Mouse (Mus musculus): Measurements from ENCODE around the gene Tbx10.
"Not testable (repeated sequence)": the region's sequence is repeated elsewhere in the genome, so short reads cannot be mapped to it uniquely, and the experiment has no call there.

Tbx10 gene

DNA sequence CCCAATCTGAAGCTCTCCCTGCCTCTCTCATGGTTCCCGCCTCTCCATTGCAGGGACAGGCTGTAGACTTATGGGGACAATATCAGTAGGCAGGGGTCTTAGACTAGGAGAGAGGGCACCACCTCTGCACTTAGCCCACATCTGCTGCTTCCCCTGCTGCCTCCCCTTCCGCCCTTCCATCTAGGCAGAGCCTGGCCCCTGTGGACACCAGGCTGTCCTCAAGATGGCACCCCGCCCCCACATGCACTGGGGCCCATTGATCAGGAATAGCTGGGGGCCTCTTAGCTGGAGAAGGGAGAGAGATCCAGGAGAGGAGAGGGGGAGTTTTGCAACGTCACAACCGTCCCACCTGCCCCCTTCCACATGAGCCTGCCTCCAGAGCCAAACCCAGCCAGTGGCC, at the start of gene Tbx10:
Gene Tbx10, plus strand, starts transcription at position 337 of the 400 bp plus-strand sequence.
- no peak for DNase-seq (ENCODE audit: low read depth, low spot score)

DNA sequence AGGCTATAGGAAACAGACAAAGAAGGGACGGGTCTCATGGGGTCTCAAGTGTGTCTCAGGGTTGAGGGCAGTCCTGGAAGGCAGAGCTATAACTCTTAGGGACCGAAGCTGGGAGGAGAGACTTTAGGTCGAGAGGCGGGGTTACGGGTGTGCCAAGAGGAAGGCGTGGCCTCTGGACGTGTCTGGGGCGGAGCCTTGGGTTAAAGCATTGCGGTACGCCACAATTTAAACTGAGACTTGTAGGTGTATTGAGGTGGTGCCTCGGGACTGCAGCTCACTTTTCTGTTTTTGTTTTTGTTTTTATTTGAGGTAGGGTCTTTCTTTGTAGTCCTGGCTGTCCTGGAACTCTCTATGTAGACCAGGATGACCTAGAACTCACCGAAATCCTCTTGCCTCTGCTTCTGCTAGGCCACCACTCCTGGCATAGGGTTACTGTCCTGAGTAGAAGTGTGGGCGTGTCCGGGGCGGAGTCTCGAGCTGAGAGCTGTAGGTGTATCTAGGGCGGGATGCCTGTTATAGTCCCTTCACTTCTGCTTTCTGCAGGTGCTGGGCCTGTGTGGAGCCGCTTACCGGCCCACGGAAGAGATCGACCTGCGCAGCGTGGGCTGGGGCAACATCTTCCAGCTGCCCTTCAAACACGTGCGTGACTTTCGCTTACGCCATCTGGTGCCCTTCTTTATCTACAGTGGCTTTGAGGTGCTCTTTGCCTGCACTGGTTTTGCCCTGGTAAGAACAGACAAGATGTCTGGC, 49.4 kb upstream of the Tbx10 start:
- DNase-seq (ENCODE audit: low read depth, low spot score) = peak; percentile 94

GRCm38 (mm10) chr19:3945872-3946564, 46.5 kb upstream of the Tbx10 start:
- DNase-seq (ENCODE audit: low read depth, low spot score) = peak; percentile 35

GRCm38 (mm10) chr19:3946715-3947114, 45.8 kb upstream of the Tbx10 start:
- DNase-seq (ENCODE audit: low read depth, low spot score) = peak; percentile 66

- DNase-seq (ENCODE audit: low read depth, low spot score) = no peak
These were observed 44.7 kb upstream of the Tbx10 start for GRCm38 (mm10) chr19:3947813-3948212.

DNA sequence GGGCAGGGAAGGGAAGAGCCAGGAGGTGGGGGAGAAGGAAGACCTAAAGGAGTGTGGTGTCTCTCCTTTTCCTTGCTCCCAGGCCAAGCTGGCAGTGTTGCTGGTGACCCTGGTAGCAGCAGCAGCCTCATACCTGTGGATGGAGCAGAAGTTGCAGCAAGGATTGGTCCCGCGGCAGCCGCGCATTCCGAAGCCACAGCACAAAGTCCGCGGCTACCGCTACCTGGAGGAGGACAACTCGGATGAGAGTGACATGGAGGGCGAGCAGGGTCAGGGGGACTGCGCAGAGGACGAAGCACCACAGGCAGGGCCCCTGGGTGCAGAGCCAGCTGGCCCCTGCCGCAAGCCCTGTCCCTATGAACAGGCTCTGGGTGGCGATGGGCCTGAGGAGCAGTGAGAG, 44.0 kb upstream of the Tbx10 start:
- DNase-seq (ENCODE audit: low read depth, low spot score) = no peak

- DNase-seq (ENCODE audit: low read depth, low spot score) = no peak
These were observed 42.2 kb upstream of the Tbx10 start for GRCm38 (mm10) chr19:3950331-3950730.

- DNase-seq (ENCODE audit: low read depth, low spot score) = no peak
These were observed 41.1 kb upstream of the Tbx10 start for GRCm38 (mm10) chr19:3951461-3951860.

DNA sequence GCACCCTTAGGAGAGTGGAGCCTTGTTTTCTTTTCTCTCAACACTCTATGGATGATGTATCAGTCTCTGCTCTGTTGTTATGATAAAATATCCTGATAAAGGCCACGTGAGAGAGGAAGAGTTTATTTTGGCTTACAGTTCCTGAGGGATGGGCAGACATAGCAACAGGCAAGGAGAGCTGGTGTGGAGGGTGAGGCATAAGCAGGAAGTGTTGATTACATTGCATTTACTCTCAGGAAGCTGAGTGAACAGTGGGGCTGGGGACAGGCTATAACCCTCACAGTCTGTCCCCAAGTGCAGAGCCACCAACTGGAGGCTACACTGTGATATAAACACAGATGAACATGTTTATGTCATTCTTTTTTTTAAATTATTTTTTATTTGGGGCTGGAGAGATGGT, 40.5 kb upstream of the Tbx10 start:
- no peak for DNase-seq (ENCODE audit: low read depth, low spot score)

DNA sequence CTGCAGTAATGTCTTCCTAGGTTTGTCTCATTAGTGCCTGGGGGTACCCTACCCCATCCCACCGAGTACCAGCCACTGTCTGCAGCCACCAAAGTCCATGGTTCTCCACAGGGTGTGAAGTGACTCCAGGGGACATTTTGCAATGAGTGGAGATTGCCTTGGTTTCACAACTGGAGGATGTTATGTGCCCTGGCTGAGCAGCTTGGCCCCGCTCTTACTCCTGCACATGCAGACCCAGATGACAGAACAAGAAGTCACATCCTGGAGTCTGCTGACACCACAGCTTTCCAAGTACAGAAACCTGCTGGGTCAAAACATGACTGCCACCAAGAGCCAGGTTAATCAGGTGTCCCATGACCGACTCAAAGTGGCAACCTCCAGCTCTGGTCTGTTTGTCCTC, 37.5 kb upstream of the Tbx10 start:
- no peak for DNase-seq (ENCODE audit: low read depth, low spot score)

GRCm38 (mm10) chr19:3955804-3956203, 36.7 kb upstream of the Tbx10 start:
- no peak for DNase-seq (ENCODE audit: low read depth, low spot score)

GRCm38 (mm10) chr19:3957296-3958036, 35.1 kb upstream of the Tbx10 start:
- DNase-seq (ENCODE audit: low read depth, low spot score) = not testable (repeated sequence)

DNA sequence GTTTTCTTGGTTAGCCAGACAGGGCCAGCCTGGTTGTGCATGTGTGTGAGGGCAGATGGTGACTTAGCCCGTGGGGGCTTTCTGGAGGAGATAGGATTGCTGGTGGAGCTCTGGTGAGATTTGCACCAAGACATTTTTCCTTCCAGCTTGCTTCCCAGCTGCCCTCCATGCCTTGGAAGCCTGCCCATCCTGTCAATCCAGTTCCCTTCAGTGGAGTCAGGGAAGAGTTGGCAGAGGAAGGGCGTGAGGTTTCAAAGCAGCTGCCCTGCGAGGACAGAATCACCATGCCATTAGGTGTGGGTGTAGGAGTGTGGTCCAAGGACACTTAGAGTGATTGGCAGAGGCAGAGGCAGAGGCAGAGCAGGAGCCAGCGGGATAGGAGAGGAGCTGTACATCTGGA, 34.1 kb upstream of the Tbx10 start, which contains the start of gene Aldh3b3:
Gene Aldh3b3, plus strand, starts transcription at position 176 of the 400 bp plus-strand sequence.
- no peak for DNase-seq (ENCODE audit: low read depth, low spot score)

DNA sequence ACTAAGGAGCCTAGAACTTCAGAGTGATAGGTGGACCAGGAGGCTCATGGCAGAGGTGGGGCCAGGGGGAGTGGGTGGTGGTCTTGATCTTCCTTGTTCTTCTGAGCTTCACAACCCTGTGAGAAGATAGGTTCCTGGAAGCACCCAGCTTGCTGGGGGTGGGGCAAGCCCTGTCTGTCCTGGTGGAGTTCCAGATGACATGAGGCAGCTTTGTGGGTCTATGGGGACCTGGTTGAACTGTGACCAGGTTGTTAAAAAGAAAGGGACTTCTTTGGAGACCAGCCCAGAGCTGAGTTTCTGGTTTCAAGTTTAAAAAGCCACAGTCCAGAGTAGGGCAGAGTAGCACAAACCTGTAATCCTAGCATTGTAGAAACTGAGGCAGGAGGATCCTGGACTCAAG, 33.5 kb upstream of the Tbx10 start:
- DNase-seq (ENCODE audit: low read depth, low spot score) = no peak

DNA sequence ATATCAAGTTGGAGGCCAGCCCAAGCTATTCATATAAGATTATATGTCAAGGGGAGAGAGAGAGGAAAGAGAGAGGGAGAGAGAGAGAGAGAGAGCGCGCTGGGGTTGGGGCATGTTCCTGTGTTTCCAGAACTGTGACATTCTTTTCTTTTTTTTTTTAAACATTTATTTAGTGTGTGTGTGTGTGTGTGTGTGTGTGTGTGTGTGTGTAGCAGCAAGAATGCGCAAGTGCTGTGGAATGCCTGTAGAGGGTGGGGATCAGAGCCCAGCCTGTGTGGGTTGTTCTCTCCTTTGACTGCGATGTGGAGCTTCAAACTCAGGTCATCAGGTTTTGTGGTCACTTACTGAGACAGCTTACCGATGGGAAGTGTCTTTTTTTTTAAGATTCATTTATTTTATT, 32.3 kb upstream of the Tbx10 start:
- DNase-seq (ENCODE audit: low read depth, low spot score) = peak; percentile 16

DNA sequence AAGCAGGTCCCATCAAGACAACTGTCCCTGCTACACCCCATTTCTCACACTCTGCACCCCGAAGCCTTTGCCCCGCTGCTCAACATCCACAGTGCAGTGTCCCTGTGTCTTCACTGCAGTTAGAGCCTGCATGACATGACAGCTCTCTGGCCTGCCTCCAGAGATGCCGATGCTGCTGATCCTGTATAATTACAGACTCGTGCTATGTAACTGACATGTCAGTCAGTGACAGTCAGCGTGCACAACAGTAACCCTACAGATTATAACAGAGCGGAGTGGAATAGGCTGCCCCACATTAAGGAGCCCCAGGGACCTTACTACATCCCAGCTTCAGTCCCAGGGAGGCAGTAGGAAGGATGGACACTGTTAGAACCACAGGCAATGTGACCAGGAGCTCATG, 30.7 kb upstream of the Tbx10 start:
- not testable (repeated sequence) for DNase-seq (ENCODE audit: low read depth, low spot score)

DNA sequence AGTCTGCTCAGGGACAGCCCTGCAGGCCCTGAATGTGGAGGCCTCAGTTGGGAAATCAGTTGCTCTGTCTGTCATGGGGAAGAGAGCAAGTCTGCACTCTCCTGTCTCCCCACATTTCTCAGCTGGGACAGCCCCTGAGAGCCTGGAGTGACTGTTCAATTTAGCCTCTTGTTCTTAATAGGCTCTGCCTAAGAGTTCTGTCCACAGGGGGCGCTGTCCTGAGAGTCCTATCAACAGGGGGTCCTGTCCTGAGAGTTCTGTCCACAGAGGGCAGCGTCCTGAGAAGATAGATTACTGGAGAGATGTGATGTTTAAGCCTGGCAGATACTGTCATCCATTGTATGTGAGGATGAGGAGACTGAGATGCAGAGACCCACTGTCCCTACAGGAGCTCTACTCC, 30.1 kb upstream of the Tbx10 start:
- DNase-seq (ENCODE audit: low read depth, low spot score) = peak; percentile 69

DNA sequence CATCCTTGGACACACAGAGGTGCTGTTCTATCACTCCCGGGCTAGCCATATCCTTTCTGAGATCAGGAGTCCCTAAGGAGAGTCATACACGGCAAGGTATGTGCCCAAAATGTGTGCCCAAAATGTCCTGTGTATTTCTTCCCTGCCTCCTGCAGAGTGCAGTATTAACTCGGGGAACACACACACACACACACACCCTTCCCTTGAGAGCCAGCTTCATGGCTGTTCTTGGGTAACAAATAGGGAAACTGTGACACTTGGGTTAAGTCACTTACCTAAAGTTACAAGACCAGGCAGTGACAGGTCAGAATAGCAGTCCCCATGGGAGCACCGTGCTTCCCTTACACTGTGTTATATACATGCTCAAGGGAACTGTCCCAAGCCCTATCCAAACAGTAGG, 28.5 kb upstream of the Tbx10 start:
- DNase-seq (ENCODE audit: low read depth, low spot score) = no peak

GRCm38 (mm10) chr19:3966330-3967075, 26.0 kb upstream of the Tbx10 start:
- DNase-seq (ENCODE audit: low read depth, low spot score) = peak; percentile 29

GRCm38 (mm10) chr19:3967258-3967657, 25.3 kb upstream of the Tbx10 start:
- DNase-seq (ENCODE audit: low read depth, low spot score) = no peak

- no peak for DNase-seq (ENCODE audit: low read depth, low spot score)
These were observed 20.3 kb upstream of the Tbx10 start, which contains the start of gene Aldh3b2 for GRCm38 (mm10) chr19:3972229-3972628. TSS of gene Aldh3b2 (plus strand) at chr19:3972328.

DNA sequence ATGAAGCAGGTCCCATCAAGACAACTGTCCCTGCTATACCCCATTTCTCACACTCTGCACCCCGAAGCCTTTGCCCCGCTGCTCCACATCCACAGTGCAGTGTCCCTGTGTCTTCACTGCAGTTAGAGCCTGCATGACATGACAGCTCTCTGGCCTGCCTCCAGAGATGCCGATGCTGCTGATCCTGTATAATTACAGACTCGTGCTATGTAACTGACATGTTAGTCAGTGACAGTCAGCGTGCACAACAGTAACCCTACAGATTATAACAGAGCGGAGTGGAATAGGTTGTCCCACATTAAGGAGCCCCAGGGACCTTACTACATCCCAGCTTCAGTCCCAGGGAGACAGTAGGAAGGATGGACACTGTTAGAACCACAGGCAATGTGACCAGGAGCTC, 17.9 kb upstream of the Tbx10 start:
- DNase-seq (ENCODE audit: low read depth, low spot score) = not testable (repeated sequence)
